Mouse (Mus musculus): Measurements from ENCODE around the gene Gm8298. TPM values are rescaled to one million over a fixed set of nuclear protein-coding genes. Genes with fewer than 3 reads are reported as not detected.

The Gm8298 gene
- polyA plus RNA-seq (2012; rRNA removed; ENCODE audit: low replicate concordance) = not detected in 2 replicates

DNA sequence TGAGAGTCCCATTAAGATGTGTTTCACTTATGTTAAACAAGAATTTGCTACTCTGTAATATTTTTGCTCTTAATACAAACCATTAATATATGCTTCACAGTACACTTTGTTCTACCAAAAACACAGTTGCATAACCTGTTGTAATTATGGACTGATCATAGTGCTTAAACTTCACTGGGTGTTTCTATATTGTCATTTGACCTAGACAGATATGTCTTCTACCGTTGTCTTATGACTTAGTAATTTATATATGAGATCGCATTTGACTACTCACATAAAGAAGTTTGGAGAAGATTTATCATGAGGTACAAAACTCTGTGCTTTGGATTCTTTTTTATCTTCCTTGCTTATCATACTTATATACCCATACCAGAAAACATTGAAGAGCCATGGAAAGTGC lies at the start of gene Gm8298:
Gene Gm8298 (plus strand): TSS at position 301 of the 400 bp plus-strand sequence.

GRCm38 (mm10) chr3:59924914-59925313 lies 64.1 kb downstream of the Gm8298 start, which contains the start of gene C130079G13Rik:
C130079G13Rik (plus strand) TSS chr3:59925214.

Other genes starting within 250 kb of the Gm8298 start
- gene Gm5538, start 131.3 kb upstream of the Gm8298 start, polyA plus RNA-seq (2012; rRNA removed; ENCODE audit: low replicate concordance) = not detected in 2 replicates
- gene C130079G13Rik, start 64.2 kb downstream of the Gm8298 start, polyA plus RNA-seq (2012; rRNA removed; ENCODE audit: low replicate concordance) = 0.04 TPM in 1 of 2 replicates, not detected in the other
- 0.07 TPM in 1 of 2 replicates, not detected in the other for gene Aadacl2, start 145.7 kb downstream of the Gm8298 start, polyA plus RNA-seq (2012; rRNA removed; ENCODE audit: low replicate concordance)
- 0.14 and 0.29 TPM in 2 replicates for gene Aadac, start 164.7 kb downstream of the Gm8298 start, polyA plus RNA-seq (2012; rRNA removed; ENCODE audit: low replicate concordance)
- 15.8 and 93.4 TPM in 2 replicates for gene Sucnr1, start 220.8 kb downstream of the Gm8298 start, polyA plus RNA-seq (2012; rRNA removed; ENCODE audit: low replicate concordance)

Measured in subcutaneous adipose tissue, adult 2 months (tissue).